Mouse (Mus musculus) liver, embryonic 15.5 days (tissue): Measurements from ENCODE around the gene Akp3. TPM values are rescaled to one million over a fixed set of nuclear protein-coding genes. Genes with fewer than 3 reads are reported as not detected.
A peak's percentile ranks its signal among the peaks of the same experiment; 100 is the strongest.

ENCODE experiments used
- ATAC-seq: fragments of 200-750 bp; cut with Nextera tagmentation; 2 replicates; pipeline ENCODE4 v1.8.0; 2017; ENCODE audit warnings: moderate number of reproducible peaks, mild to moderate bottlenecking, moderate library complexity; ENCODE audit not compliant: insufficient read depth
- H3K27ac ChIP-seq: fragments of 300-500 bp; sonication (generic); replicated peaks from 2 replicates; pipeline ENCODE4 v1.5.1; 2015; ENCODE audit warnings: mild to moderate bottlenecking, inconsistent platforms
- H3K27me3 ChIP-seq: fragments of 300-500 bp; sonication (generic); 2 replicates; pipeline ENCODE4 v1.6.1; 2015; ENCODE audit warnings: mild to moderate bottlenecking, inconsistent platforms
- H3K36me3 ChIP-seq: fragments of 300-500 bp; sonication (generic); replicated peaks from 2 replicates; pipeline ENCODE4 v1.6.1; 2015; ENCODE audit warnings: moderate library complexity, mild to moderate bottlenecking, inconsistent platforms
- H3K4me1 ChIP-seq: fragments of 300-500 bp; sonication (generic); replicated peaks from 2 replicates; pipeline ENCODE4 v1.6.1; 2015; ENCODE audit warnings: inconsistent platforms
- H3K4me2 ChIP-seq: fragments of 300-500 bp; sonication (generic); 2 replicates; pipeline ENCODE4 v1.6.1; 2015; ENCODE audit warnings: moderate library complexity, mild to moderate bottlenecking, inconsistent platforms
- H3K4me3 ChIP-seq: fragments of 300-500 bp; sonication (generic); replicated peaks from 2 replicates; pipeline ENCODE4 v1.5.1; 2015; ENCODE audit warnings: mild to moderate bottlenecking, inconsistent platforms
- H3K9ac ChIP-seq: fragments of 300-500 bp; sonication (generic); 2 replicates; pipeline ENCODE4 v1.6.1; 2015; ENCODE audit warnings: moderate library complexity, mild to moderate bottlenecking, inconsistent platforms
- H3K9me3 ChIP-seq: fragments of 300-500 bp; sonication (generic); replicated peaks from 2 replicates; pipeline ENCODE4 v1.6.1; 2016; ENCODE audit warnings: inconsistent platforms
- WGBS: fragments of 180-500 bp; shearing (Covaris S2); methylation state at CpG from one replicate; pipeline ENCODE4 v1.1.7; 2015; ENCODE audit warnings: mixed read lengths; ENCODE audit not compliant: insufficient replicate concordance; 5-methylcytosine and 5-hydroxymethylcytosine counted together
- polyA plus RNA-seq: library from polyadenylated mRNA; unstranded; fragments of >200 nt; fragmentation: Nextera tagmentation; extraction: Ambion mirVana; gene quantifications from 2 replicates; pipeline ENCODE4 v1.2.1, GENCODE M21; 2015

Akp3 gene
- polyA plus RNA-seq, 1 experiment from 2014 or later = not detected

DNA sequence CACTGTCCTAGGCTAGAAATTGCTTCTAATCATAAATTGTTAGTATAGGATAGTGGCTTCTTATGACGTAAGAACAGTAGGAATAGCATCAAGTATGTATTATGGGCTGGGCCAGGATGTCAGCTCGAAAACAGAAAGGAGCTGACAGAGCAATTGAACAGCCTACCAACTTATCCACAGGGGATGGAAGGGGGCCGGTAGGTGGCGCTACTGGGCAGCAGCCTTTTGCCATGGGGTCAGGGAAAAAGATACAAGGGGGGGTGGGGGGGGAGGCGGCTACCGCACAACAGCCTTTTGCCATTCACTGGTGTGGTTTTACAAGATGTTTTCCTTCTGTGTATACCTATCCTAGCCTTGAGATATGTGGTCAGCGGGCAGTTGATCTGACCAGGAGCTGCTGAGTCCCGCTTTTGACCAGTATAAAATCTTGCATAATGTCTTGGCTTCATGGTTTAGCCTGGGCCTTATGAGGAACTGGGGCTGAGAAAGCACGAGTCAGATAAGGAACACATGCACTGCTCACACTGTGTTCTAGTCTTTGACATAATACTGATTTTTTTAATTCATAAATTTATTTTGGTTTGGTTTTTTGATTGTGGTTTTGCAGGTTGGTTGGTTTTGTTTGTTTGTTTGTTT, 12.9 kb upstream of the Akp3 start:
- Histone ChIP-seq H3K27ac (no peak overlapping the region), H3K36me3 (no peaks in the 10 kb centered on the region), H3K4me2 (no peak overlapping the region), H3K4me3 (no peak overlapping the region), H3K4me1 (no peaks in the 10 kb centered on the region), H3K9me3 (no peaks in the 10 kb centered on the region), H3K9ac (no peak overlapping the region), H3K27me3 (no peaks in the 10 kb centered on the region)
- 25% methylated on average over 9 of the region's 9 CpGs for WGBS
- no peak for ATAC-seq

- Histone ChIP-seq H3K27me3 (no peaks in the 10 kb centered on the region), H3K4me1 (no peaks in the 10 kb centered on the region), H3K9me3 (no peaks in the 10 kb centered on the region), H3K27ac (no peak overlapping the region), H3K4me3 (no peak overlapping the region), H3K4me2 (no peak overlapping the region), H3K36me3 (no peaks in the 10 kb centered on the region), H3K9ac (no peak overlapping the region)
- WGBS = 46% methylated on average over 1 of the region's 1 CpGs
- no peak for ATAC-seq
These were observed 10.0 kb upstream of the Akp3 start for GRCm38 (mm10) chr1:87114784-87115183.

DNA sequence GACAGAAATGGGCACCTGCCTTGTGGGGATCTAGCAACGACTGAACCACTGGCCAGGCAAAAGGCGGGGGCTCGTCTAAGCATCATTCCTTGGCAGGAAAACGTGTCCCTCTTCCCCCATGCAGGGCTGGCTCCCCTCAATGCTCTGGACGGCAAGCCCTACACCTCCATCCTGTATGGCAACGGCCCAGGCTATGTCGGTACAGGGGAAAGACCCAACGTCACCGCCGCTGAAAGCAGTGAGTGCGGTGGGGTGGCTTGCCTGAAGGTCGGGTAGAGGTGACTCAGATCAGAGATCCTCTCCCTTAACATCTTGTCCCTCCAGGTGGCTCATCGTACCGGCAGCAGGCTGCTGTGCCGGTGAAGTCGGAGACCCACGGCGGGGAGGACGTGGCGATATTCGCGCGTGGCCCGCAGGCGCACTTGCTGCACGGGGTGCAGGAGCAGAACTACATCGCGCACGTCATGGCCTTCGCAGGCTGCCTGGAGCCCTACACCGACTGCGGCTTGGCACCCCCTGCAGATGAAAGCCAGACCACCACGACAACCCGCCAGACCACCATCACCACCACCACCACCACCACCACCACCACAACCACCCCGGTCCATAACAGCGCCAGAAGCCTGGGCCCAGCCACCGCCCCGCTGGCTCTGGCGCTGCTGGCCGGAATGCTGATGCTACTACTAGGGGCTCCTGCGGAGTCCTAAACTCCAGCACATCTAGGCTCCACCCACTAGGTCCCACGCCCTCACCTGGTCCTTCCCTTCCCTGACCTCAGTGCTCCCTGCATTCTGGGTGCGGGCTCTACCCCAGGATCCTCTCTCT, 2.6 kb downstream of the Akp3 start:
- 10% methylated on average over 36 of the region's 43 CpGs for WGBS
- no peak overlapping the region for H3K4me3 ChIP-seq
- no peak overlapping the region for H3K9ac ChIP-seq
- no peak overlapping the region for H3K4me2 ChIP-seq
- H3K27ac ChIP-seq = no peak overlapping the region
- no peaks in the 10 kb centered on the region for H3K9me3 ChIP-seq
- no peaks in the 10 kb centered on the region for H3K4me1 ChIP-seq
- H3K27me3 ChIP-seq = peaks cover 34% of the 10 kb centered on the region
- no peak for ATAC-seq
- no peaks in the 10 kb centered on the region for H3K36me3 ChIP-seq

GRCm38 (mm10) chr1:87131803-87132202, 7.0 kb downstream of the Akp3 start:
- Histone ChIP-seq H3K4me1 (no peaks in the 10 kb centered on the region), H3K36me3 (no peaks in the 10 kb centered on the region), H3K27ac (no peak overlapping the region), H3K9ac (no peak overlapping the region), H3K9me3 (no peaks in the 10 kb centered on the region), H3K4me3 (no peak overlapping the region), H3K27me3 (peaks cover 23% of the 10 kb centered on the region), H3K4me2 (no peak overlapping the region)
- ATAC-seq = no peak
- WGBS = 63% methylated on average over 4 of the region's 4 CpGs

DNA sequence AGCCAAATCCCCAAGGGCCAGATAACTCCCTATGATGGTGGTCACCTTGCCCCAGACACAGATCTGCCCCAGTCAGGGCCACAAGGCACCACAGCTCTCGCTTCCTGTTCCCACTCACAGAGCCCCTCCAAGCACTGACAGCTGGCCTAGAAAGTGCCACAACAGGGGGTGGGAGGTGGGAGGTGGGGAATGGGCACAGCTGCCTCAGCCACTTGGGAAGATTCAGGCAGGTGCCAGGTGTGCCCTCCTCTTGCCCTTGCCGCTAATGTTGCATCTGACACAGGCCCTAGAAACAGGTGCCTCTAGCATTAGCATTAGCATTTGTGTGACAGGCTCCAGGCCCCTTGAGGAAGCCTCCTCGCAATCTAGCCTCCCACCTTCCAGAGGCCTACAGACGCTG, 16.8 kb downstream of the Akp3 start:
- H3K27ac ChIP-seq = no peak overlapping the region
- H3K9ac ChIP-seq = no peak overlapping the region
- ATAC-seq = no peak
- H3K4me3 ChIP-seq = no peak overlapping the region
- H3K4me2 ChIP-seq = no peak overlapping the region
- peaks cover 6% of the 10 kb centered on the region; the same call in 1 of the 2 replicates for H3K27me3 ChIP-seq
- no peaks in the 10 kb centered on the region for H3K36me3 ChIP-seq
- 61% methylated on average over 4 of the region's 4 CpGs for WGBS
- no peaks in the 10 kb centered on the region for H3K4me1 ChIP-seq
- H3K9me3 ChIP-seq = no peaks in the 10 kb centered on the region

GRCm38 (mm10) chr1:87142456-87142855, 17.7 kb downstream of the Akp3 start:
- no peak overlapping the region for H3K4me3 ChIP-seq
- H3K4me1 ChIP-seq = no peaks in the 10 kb centered on the region
- H3K36me3 ChIP-seq = no peaks in the 10 kb centered on the region
- peaks cover 11% of the 10 kb centered on the region; the same call in 1 of the 2 replicates for H3K27me3 ChIP-seq
- no peak overlapping the region for H3K4me2 ChIP-seq
- no peak overlapping the region for H3K27ac ChIP-seq
- ATAC-seq = no peak
- H3K9me3 ChIP-seq = no peaks in the 10 kb centered on the region
- no peak overlapping the region for H3K9ac ChIP-seq
- WGBS = 63% methylated on average over 9 of the region's 9 CpGs

DNA sequence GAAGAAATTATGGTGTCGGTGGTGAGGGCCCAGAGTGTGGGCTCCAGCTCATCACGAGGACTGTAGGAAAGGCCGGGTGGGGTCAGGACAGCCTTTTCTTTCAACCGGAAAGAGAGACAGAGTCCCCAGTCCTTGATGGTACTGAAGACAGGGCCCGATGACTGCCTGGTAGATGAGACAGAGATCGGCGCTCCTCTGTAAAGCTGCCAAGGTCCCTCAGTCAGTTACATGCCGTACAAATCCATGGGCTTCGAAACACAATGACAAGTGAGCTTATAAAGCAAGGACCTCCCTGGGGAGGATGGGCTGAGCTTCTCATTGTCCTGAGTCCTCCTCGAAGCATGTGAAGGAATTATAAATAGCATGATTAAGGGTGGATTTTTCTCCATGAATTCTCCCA, 18.4 kb downstream of the Akp3 start:
- Histone ChIP-seq H3K9me3 (no peaks in the 10 kb centered on the region), H3K9ac (no peak overlapping the region), H3K4me1 (no peaks in the 10 kb centered on the region), H3K4me3 (no peak overlapping the region), H3K27me3 (peaks cover 11% of the 10 kb centered on the region; the same call in 1 of the 2 replicates), H3K4me2 (no peak overlapping the region), H3K36me3 (no peaks in the 10 kb centered on the region), H3K27ac (no peak overlapping the region)
- WGBS = 63% methylated on average over 10 of the region's 10 CpGs
- no peak for ATAC-seq

- peaks cover 58% of the 10 kb centered on the region for H3K27me3 ChIP-seq
- 27% methylated on average over 13 of the region's 13 CpGs for WGBS
- H3K9me3 ChIP-seq = no peaks in the 10 kb centered on the region
- H3K27ac ChIP-seq = no peak overlapping the region
- H3K4me2 ChIP-seq = no peak overlapping the region
- no peak overlapping the region for H3K9ac ChIP-seq
- H3K36me3 ChIP-seq = no peaks in the 10 kb centered on the region
- no peak overlapping the region for H3K4me3 ChIP-seq
- H3K4me1 ChIP-seq = no peaks in the 10 kb centered on the region; the same call in 1 of the 2 replicates
- no peak for ATAC-seq
These were observed 24.6 kb downstream of the Akp3 start for GRCm38 (mm10) chr1:87149422-87149821.

DNA sequence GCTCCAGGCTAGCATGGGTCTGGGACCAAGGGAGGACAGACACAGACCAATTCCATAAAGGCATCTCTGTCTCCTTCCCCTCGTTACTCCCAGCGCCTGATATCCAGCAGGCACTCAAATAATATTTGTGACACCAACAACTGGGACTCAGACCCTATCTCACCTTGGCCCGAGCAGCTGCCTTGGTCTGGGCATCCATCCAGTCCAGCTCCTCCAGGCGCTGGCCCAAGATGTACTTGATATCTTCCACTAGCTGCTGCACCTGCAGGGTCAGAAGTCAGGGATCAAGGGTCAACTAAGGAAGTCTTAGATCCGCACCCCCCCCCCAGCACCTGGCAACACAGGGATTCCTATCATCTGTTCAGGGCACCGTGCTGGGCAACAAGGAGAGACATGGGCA, 26.5 kb downstream of the Akp3 start:
- Histone ChIP-seq H3K9ac (no peak overlapping the region), H3K4me1 (no peaks in the 10 kb centered on the region; the same call in 1 of the 2 replicates), H3K9me3 (no peaks in the 10 kb centered on the region), H3K4me2 (no peak overlapping the region), H3K27ac (no peak overlapping the region), H3K4me3 (no peak overlapping the region), H3K36me3 (no peaks in the 10 kb centered on the region), H3K27me3 (peaks cover 75% of the 10 kb centered on the region)
- no peak for ATAC-seq
- 53% methylated on average over 6 of the region's 6 CpGs for WGBS

GRCm38 (mm10) chr1:87153776-87154500, 29.2 kb downstream of the Akp3 start:
- peak overlapping the region; percentile 29 for H3K4me2 ChIP-seq
- no peaks in the 10 kb centered on the region for H3K9me3 ChIP-seq
- H3K9ac ChIP-seq = no peak overlapping the region
- H3K4me3 ChIP-seq = no peak overlapping the region
- no peaks in the 10 kb centered on the region; the same call in 1 of the 2 replicates for H3K4me1 ChIP-seq
- WGBS = 2% methylated on average over 72 of the region's 72 CpGs
- no peaks in the 10 kb centered on the region for H3K36me3 ChIP-seq
- peaks cover 96% of the 10 kb centered on the region for H3K27me3 ChIP-seq
- no peak for ATAC-seq
- no peak overlapping the region for H3K27ac ChIP-seq

DNA sequence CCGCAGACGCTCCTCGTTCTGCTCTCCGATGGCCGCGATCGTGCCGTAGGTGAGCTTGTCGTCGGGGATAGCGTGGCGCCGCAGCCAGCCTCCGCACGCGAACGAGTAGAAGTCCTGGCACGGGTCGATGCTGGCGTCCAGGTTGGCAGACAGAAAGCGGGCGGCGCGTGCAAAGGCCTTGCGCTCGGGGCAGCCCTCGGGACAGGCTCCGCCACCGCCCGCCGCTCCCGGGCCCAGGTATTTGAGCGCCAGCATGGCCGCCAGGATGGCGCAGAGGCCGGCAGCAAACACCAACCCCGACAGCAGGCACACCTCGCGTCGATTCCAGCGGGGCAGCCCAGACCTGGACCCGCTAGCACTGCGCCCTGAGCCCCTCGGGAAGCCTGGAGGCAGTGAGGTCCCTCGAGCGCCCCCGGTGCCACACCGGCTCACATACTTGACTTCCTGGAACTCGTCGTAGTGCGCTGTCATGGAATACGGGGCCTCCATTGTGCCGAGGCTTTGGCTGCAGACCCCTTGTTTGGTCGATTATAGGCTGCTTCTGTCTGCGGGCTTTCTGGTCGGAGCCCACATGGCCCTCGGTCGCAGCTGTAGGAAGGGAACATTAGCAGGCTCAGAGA, 29.8 kb downstream of the Akp3 start:
- H3K4me2 ChIP-seq = peak overlapping the region; percentile 29
- H3K4me3 ChIP-seq = no peak overlapping the region
- H3K36me3 ChIP-seq = no peaks in the 10 kb centered on the region
- H3K27ac ChIP-seq = no peak overlapping the region
- 3% methylated on average over 58 of the region's 58 CpGs for WGBS
- ATAC-seq = no peak
- no peaks in the 10 kb centered on the region; the same call in 1 of the 2 replicates for H3K4me1 ChIP-seq
- no peaks in the 10 kb centered on the region for H3K9me3 ChIP-seq
- H3K27me3 ChIP-seq = peaks cover 93% of the 10 kb centered on the region
- no peak overlapping the region for H3K9ac ChIP-seq
